Mouse (Mus musculus): ENCODE measurements around the gene Atp2b1. TPM values are rescaled to one million over a fixed set of nuclear protein-coding genes. Genes with fewer than 3 reads are reported as not detected.

The Atp2b1 gene
- polyA plus RNA-seq, 1 experiment from 2014 or later = 88.5 TPM

- Histone ChIP-seq H3K4me1 (ENCODE audit: control insufficient read depth, insufficient read depth, low read length) (0 out of 2 replicates have a peak, but pooled peaks cover 3% of the 10 kb centered on the region), H3K36me3 (ENCODE audit: control insufficient read depth, insufficient read depth) (no peaks in the 10 kb centered on the region), H3K4me3 (ENCODE audit: low read length) (no peak overlapping the region), H3K9me3 (replicated peaks; ENCODE audit: control insufficient read depth, low read length) (no peaks in the 10 kb centered on the region), H3K27me3 (ENCODE audit: control insufficient read depth, insufficient read depth, low read length) (no peaks in the 10 kb centered on the region), H3K27ac (ENCODE audit: low read length) (no peak overlapping the region), H3K4me2 (ENCODE audit: low read depth, low read length) (no peak overlapping the region), H3K9ac (ENCODE audit: low read length) (no peak overlapping the region)
- ATAC-seq (replicated peaks; ENCODE audit: extremely low read depth, insufficient read depth, low FRiP score) = no peak
- 87% methylated on average over 4 of the region's 4 CpGs for WGBS
These were observed 25.9 kb downstream of the Atp2b1 start for GRCm38 (mm10) chr10:98940137-98940536.

- no peak for ATAC-seq (replicated peaks; ENCODE audit: extremely low read depth, insufficient read depth, low FRiP score)
- H3K36me3 ChIP-seq (ENCODE audit: control insufficient read depth, insufficient read depth) = no peaks in the 10 kb centered on the region
- H3K4me3 ChIP-seq (ENCODE audit: low read length) = no peak overlapping the region
- H3K4me1 ChIP-seq (ENCODE audit: control insufficient read depth, insufficient read depth, low read length) = 0 out of 2 replicates have a peak, but pooled peaks cover 3% of the 10 kb centered on the region
- no peak overlapping the region for H3K27ac ChIP-seq (ENCODE audit: low read length)
- H3K9ac ChIP-seq (ENCODE audit: low read length) = no peak overlapping the region
- H3K4me2 ChIP-seq (ENCODE audit: low read depth, low read length) = no peak overlapping the region
- 79% methylated on average over 2 of the region's 2 CpGs for WGBS
- H3K27me3 ChIP-seq (ENCODE audit: control insufficient read depth, insufficient read depth, low read length) = no peaks in the 10 kb centered on the region
- H3K9me3 ChIP-seq (replicated peaks; ENCODE audit: control insufficient read depth, low read length) = no peaks in the 10 kb centered on the region
These were observed 26.6 kb downstream of the Atp2b1 start for GRCm38 (mm10) chr10:98940799-98941198.

DNA sequence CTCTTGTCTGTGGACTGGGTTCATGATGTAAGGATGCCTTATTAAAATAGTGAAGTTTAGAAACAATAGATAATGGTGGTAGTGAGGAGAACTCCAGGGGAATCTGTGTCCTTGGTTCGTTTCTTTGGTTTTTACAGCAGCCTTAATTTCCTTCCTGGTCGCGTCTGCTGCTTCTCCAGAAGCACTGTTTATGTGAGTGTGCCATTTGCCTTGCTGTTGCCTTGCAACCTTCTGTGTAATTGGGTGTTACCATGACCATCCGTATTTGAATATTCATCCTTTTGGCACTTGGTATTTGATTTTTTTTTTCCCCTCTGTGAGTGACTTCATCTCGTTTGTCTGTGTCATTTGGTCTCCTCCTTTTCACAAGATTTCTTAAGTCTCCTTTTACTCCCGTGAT, 27.8 kb downstream of the Atp2b1 start:
- no peaks in the 10 kb centered on the region for H3K9me3 ChIP-seq (replicated peaks; ENCODE audit: control insufficient read depth, low read length)
- ATAC-seq (replicated peaks; ENCODE audit: extremely low read depth, insufficient read depth, low FRiP score) = no peak
- 71% methylated on average over 6 of the region's 6 CpGs for WGBS
- H3K36me3 ChIP-seq (ENCODE audit: control insufficient read depth, insufficient read depth) = no peaks in the 10 kb centered on the region
- 0 out of 2 replicates have a peak, but pooled peaks cover 3% of the 10 kb centered on the region for H3K4me1 ChIP-seq (ENCODE audit: control insufficient read depth, insufficient read depth, low read length)
- no peak overlapping the region for H3K9ac ChIP-seq (ENCODE audit: low read length)
- no peaks in the 10 kb centered on the region for H3K27me3 ChIP-seq (ENCODE audit: control insufficient read depth, insufficient read depth, low read length)
- no peak overlapping the region for H3K4me3 ChIP-seq (ENCODE audit: low read length)
- H3K4me2 ChIP-seq (ENCODE audit: low read depth, low read length) = no peak overlapping the region
- H3K27ac ChIP-seq (ENCODE audit: low read length) = no peak overlapping the region

- Histone ChIP-seq H3K27me3 (ENCODE audit: control insufficient read depth, insufficient read depth, low read length) (no peaks in the 10 kb centered on the region), H3K36me3 (ENCODE audit: control insufficient read depth, insufficient read depth) (no peaks in the 10 kb centered on the region), H3K27ac (ENCODE audit: low read length) (no peak overlapping the region), H3K4me3 (ENCODE audit: low read length) (no peak overlapping the region), H3K9ac (ENCODE audit: low read length) (no peak overlapping the region), H3K4me1 (ENCODE audit: control insufficient read depth, insufficient read depth, low read length) (0 out of 2 replicates have a peak, but pooled peaks cover 3% of the 10 kb centered on the region), H3K4me2 (ENCODE audit: low read depth, low read length) (no peak overlapping the region), H3K9me3 (replicated peaks; ENCODE audit: control insufficient read depth, low read length) (no peaks in the 10 kb centered on the region)
- no peak for ATAC-seq (replicated peaks; ENCODE audit: extremely low read depth, insufficient read depth, low FRiP score)
- WGBS = 80% methylated on average over 8 of the region's 8 CpGs
These were observed 28.8 kb downstream of the Atp2b1 start for GRCm38 (mm10) chr10:98942999-98943398.

DNA sequence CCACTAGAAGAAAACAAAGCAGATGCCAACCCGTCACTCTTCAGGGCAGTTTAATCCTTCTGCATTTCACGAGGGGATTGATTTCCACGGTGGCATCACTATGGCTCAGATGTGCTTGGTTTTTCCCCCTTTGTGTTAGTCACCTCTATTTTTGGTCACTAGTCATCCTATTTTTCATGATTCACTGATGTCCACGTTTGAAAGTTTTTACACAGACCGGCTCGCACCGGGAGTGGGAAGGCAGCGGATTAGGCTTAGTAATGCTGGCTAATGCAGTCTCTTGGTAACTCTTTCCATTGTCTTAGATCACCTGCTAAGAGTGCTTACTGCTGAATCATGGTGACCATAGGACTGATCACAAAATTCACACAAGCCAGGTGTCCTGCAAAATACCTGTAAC, 29.7 kb downstream of the Atp2b1 start:
- H3K36me3 ChIP-seq (ENCODE audit: control insufficient read depth, insufficient read depth) = no peaks in the 10 kb centered on the region
- no peak overlapping the region for H3K4me2 ChIP-seq (ENCODE audit: low read depth, low read length)
- H3K9ac ChIP-seq (ENCODE audit: low read length) = no peak overlapping the region
- no peak overlapping the region for H3K4me3 ChIP-seq (ENCODE audit: low read length)
- H3K9me3 ChIP-seq (replicated peaks; ENCODE audit: control insufficient read depth, low read length) = no peaks in the 10 kb centered on the region
- H3K27me3 ChIP-seq (ENCODE audit: control insufficient read depth, insufficient read depth, low read length) = no peaks in the 10 kb centered on the region
- WGBS = 83% methylated on average over 8 of the region's 8 CpGs
- ATAC-seq (replicated peaks; ENCODE audit: extremely low read depth, insufficient read depth, low FRiP score) = no peak
- peaks cover 5% of the 10 kb centered on the region; the same call in 1 of the 2 replicates for H3K4me1 ChIP-seq (ENCODE audit: control insufficient read depth, insufficient read depth, low read length)
- no peak overlapping the region for H3K27ac ChIP-seq (ENCODE audit: low read length)

DNA sequence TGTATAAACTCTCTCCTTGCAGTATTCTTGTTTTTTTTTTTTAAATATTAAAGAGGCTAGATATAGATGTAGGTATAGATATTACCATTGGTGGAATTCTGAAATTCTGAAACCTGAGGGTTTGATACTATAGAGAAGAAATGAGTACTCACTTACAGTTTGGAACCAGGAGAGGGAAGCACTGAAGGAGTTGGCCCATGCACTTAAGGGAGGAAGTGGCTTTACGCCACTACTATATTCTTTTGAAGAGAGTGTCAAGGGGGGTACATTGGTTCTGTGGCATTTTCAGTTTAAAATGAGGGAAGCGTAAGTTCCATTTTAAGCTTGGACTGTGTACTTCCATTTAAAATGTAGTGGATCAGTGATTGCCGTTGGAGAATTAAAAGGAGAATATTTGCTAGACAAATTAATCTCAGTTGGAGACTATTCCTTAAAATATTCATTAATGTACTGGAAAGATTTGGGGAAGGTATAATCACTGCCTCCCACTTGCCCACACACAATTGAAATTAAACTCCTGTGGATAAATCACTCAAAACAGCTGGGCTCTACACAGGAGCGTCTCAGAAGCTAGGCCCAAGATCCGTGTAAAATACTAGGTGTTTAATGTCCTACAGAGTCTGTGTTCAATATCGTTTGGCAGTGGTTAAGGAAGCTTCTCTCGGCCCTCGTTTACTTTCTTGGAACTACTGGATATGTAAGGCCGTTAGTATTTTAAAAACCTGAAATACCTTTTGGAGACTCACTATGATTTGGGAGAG, 32.0 kb downstream of the Atp2b1 start:
- peaks cover 10% of the 10 kb centered on the region; the same call in 1 of the 2 replicates for H3K4me1 ChIP-seq (ENCODE audit: control insufficient read depth, insufficient read depth, low read length)
- H3K4me2 ChIP-seq (ENCODE audit: low read depth, low read length) = no peak overlapping the region
- no peaks in the 10 kb centered on the region for H3K27me3 ChIP-seq (ENCODE audit: control insufficient read depth, insufficient read depth, low read length)
- H3K9me3 ChIP-seq (replicated peaks; ENCODE audit: control insufficient read depth, low read length) = no peaks in the 10 kb centered on the region
- no peak for ATAC-seq (replicated peaks; ENCODE audit: extremely low read depth, insufficient read depth, low FRiP score)
- no peak overlapping the region for H3K27ac ChIP-seq (ENCODE audit: low read length)
- WGBS = 76% methylated on average over 9 of the region's 9 CpGs
- no peak overlapping the region for H3K4me3 ChIP-seq (ENCODE audit: low read length)
- H3K36me3 ChIP-seq (ENCODE audit: control insufficient read depth, insufficient read depth) = no peaks in the 10 kb centered on the region
- H3K9ac ChIP-seq (ENCODE audit: low read length) = no peak overlapping the region

DNA sequence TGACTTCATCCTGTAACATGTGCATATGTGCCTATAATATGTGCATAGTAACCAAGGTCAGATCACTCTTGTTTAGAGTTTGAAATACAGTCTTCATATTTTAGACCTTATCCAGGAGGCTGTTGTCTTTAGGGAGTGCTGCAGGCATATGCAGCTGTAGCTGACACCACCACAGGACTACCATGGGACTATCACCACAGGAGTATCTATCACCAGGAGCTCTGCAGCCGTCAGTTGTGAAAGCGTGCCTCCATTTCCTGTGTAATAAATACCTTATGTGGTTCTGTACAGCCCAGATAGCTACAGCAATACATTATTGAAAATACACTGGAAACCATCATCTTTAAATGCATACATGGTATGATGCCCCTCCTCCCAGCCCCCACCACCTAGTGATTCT, 33.0 kb downstream of the Atp2b1 start:
- no peaks in the 10 kb centered on the region for H3K36me3 ChIP-seq (ENCODE audit: control insufficient read depth, insufficient read depth)
- ATAC-seq (replicated peaks; ENCODE audit: extremely low read depth, insufficient read depth, low FRiP score) = no peak
- WGBS = 39% methylated on average over 2 of the region's 2 CpGs
- H3K4me1 ChIP-seq (ENCODE audit: control insufficient read depth, insufficient read depth, low read length) = peaks cover 14% of the 10 kb centered on the region; the same call in 1 of the 2 replicates
- H3K27me3 ChIP-seq (ENCODE audit: control insufficient read depth, insufficient read depth, low read length) = no peaks in the 10 kb centered on the region
- H3K27ac ChIP-seq (ENCODE audit: low read length) = no peak overlapping the region
- H3K4me3 ChIP-seq (ENCODE audit: low read length) = no peak overlapping the region
- no peak overlapping the region for H3K9ac ChIP-seq (ENCODE audit: low read length)
- H3K4me2 ChIP-seq (ENCODE audit: low read depth, low read length) = no peak overlapping the region
- H3K9me3 ChIP-seq (replicated peaks; ENCODE audit: control insufficient read depth, low read length) = no peaks in the 10 kb centered on the region

GRCm38 (mm10) chr10:98948096-98948495, 33.9 kb downstream of the Atp2b1 start:
- H3K36me3 ChIP-seq (ENCODE audit: control insufficient read depth, insufficient read depth) = no peaks in the 10 kb centered on the region
- H3K4me3 ChIP-seq (ENCODE audit: low read length) = no peak overlapping the region
- no peak overlapping the region for H3K27ac ChIP-seq (ENCODE audit: low read length)
- H3K4me2 ChIP-seq (ENCODE audit: low read depth, low read length) = no peak overlapping the region
- H3K9me3 ChIP-seq (replicated peaks; ENCODE audit: control insufficient read depth, low read length) = no peaks in the 10 kb centered on the region
- no peak for ATAC-seq (replicated peaks; ENCODE audit: extremely low read depth, insufficient read depth, low FRiP score)
- H3K27me3 ChIP-seq (ENCODE audit: control insufficient read depth, insufficient read depth, low read length) = no peaks in the 10 kb centered on the region
- H3K4me1 ChIP-seq (ENCODE audit: control insufficient read depth, insufficient read depth, low read length) = peaks cover 14% of the 10 kb centered on the region; the same call in 1 of the 2 replicates
- H3K9ac ChIP-seq (ENCODE audit: low read length) = no peak overlapping the region
- 77% methylated on average over 5 of the region's 5 CpGs for WGBS

- no peaks in the 10 kb centered on the region for H3K36me3 ChIP-seq (ENCODE audit: control insufficient read depth, insufficient read depth)
- H3K9me3 ChIP-seq (replicated peaks; ENCODE audit: control insufficient read depth, low read length) = no peaks in the 10 kb centered on the region
- no peaks in the 10 kb centered on the region for H3K27me3 ChIP-seq (ENCODE audit: control insufficient read depth, insufficient read depth, low read length)
- H3K9ac ChIP-seq (ENCODE audit: low read length) = no peak overlapping the region
- 57% methylated on average over 1 of the region's 1 CpGs for WGBS
- no peak overlapping the region for H3K27ac ChIP-seq (ENCODE audit: low read length)
- ATAC-seq (replicated peaks; ENCODE audit: extremely low read depth, insufficient read depth, low FRiP score) = no peak
- H3K4me3 ChIP-seq (ENCODE audit: low read length) = no peak overlapping the region
- H3K4me2 ChIP-seq (ENCODE audit: low read depth, low read length) = no peak overlapping the region
- peaks cover 14% of the 10 kb centered on the region; the same call in 1 of the 2 replicates for H3K4me1 ChIP-seq (ENCODE audit: control insufficient read depth, insufficient read depth, low read length)
These were observed 35.5 kb downstream of the Atp2b1 start for GRCm38 (mm10) chr10:98949750-98950149.
